Mouse (Mus musculus) hindbrain, embryonic 16.5 days (tissue): Measurements from ENCODE around the gene Aggf1. TPM values are rescaled to one million over a fixed set of nuclear protein-coding genes. Genes with fewer than 3 reads are reported as not detected.

Experiments
- ATAC-seq: fragments of 200-750 bp; cut with Nextera tagmentation; 2 replicates; pipeline ENCODE4 v1.8.0; 2017; ENCODE audit warnings: moderate TSS enrichment, moderate library complexity
- H3K27ac ChIP-seq: fragments of 300-500 bp; sonication (generic); 2 replicates; pipeline ENCODE4 v1.5.1; 2014; ENCODE audit warnings: low read depth, mild to moderate bottlenecking, control low read depth, low read length, moderate library complexity
- H3K27me3 ChIP-seq: fragments of 300-500 bp; sonication (generic); replicated peaks from 2 replicates; pipeline ENCODE4 v1.6.1; 2014; ENCODE audit warnings: low read length; ENCODE audit not compliant: control insufficient read depth, insufficient read depth
- H3K36me3 ChIP-seq: fragments of 300-500 bp; sonication (generic); 2 replicates; pipeline ENCODE4 v1.6.1; 2014; ENCODE audit warnings: mild to moderate bottlenecking, low read length, moderate library complexity, mixed read lengths; ENCODE audit not compliant: control insufficient read depth, insufficient read depth
- H3K4me1 ChIP-seq: fragments of 300-500 bp; sonication (generic); 2 replicates; pipeline ENCODE4 v1.6.1; 2014; ENCODE audit warnings: low read depth, low read length; ENCODE audit not compliant: control insufficient read depth, insufficient read depth
- H3K4me2 ChIP-seq: fragments of 300-500 bp; sonication (generic); 2 replicates; pipeline ENCODE4 v1.6.1; 2014; ENCODE audit warnings: mild to moderate bottlenecking, low read length, control low read depth, moderate library complexity
- H3K4me3 ChIP-seq: fragments of 300-500 bp; sonication (generic); 2 replicates; pipeline ENCODE4 v1.5.1; 2014; ENCODE audit warnings: mild to moderate bottlenecking, low read length, control low read depth, moderate library complexity
- H3K9ac ChIP-seq: fragments of 300-500 bp; sonication (generic); 2 replicates; pipeline ENCODE4 v1.6.1; 2014; ENCODE audit warnings: low read depth, mild to moderate bottlenecking, control low read depth, low read length, moderate library complexity
- H3K9me3 ChIP-seq: fragments of 300-500 bp; sonication (generic); 2 replicates; pipeline ENCODE4 v1.6.1; 2014; ENCODE audit warnings: mild to moderate bottlenecking, low read length, moderate library complexity; ENCODE audit not compliant: control insufficient read depth
- WGBS: fragments of 180-500 bp; shearing (Covaris S2); extraction: QIAGEN DNeasy Blood & Tissue Kit; methylation state at CpG from one replicate; pipeline ENCODE4 v1.1.7; 2014; 5-methylcytosine and 5-hydroxymethylcytosine counted together
- polyA plus RNA-seq: library from polyadenylated mRNA; unstranded; fragments of >200 nt; fragmentation: Nextera tagmentation; extraction: Ambion mirVana; gene quantifications from 2 replicates; pipeline ENCODE4 v1.2.1, GENCODE M21; 2015

Aggf1 gene
- polyA plus RNA-seq, 1 experiment from 2014 or later: 31.4 TPM

DNA sequence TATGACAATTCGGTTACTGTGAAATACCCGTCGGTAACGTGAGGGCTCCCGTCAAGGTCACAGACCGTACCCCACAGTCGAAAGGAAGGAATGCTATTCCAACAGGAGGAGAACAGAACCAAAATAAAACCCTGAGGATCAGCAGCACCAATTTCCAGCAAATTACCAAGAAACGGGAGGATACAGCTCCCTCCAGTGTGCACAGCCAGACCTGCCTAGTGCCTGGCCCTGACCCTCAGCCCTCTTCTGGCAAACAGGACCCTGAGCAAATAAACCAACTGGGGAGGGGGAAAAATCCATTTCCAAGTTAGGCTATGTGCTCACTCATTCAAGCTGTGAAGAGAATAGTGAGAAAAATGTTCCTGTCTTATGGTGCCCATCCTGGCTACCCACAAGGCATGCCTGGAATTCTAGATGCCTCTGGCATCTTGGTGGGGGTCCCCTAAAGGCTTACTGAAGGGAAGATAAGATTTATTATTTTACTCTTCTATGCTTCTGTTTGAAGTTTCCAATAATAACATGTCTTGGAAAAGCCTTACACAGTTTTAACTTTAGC lies 68.0 kb downstream of the Aggf1 start:
- Histone ChIP-seq H3K36me3 (no peaks in the 10 kb centered on the region), H3K4me3 (no peak overlapping the region), H3K9me3 (no peaks in the 10 kb centered on the region), H3K9ac (no peak overlapping the region), H3K4me2 (no peak overlapping the region), H3K4me1 (no peaks in the 10 kb centered on the region), H3K27ac (no peak overlapping the region), H3K27me3 (no peaks in the 10 kb centered on the region)
- no peak for ATAC-seq
- WGBS: 77% methylated on average over 8 of the region's 8 CpGs

DNA sequence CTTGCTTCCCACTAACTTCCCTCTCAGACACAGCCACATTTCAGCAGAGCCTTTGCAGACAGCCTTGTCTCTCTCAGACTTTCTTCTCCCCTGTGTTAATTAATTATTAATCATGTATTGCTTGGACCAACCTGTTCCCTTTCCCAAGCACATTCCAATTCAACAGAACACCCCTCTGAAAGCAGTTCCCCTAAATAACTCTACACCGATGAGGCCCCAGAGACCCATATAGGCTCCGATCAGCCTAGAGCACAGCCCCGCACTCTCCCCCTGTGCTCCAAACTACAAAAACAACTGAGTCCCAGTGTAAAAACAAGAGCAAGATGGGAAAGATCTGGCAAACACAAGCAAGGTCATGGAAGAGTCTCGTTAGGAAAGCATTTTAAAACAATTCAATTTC lies 68.6 kb downstream of the Aggf1 start:
- H3K9ac ChIP-seq: no peak overlapping the region
- no peaks in the 10 kb centered on the region for H3K9me3 ChIP-seq
- H3K36me3 ChIP-seq: no peaks in the 10 kb centered on the region
- H3K4me3 ChIP-seq: no peak overlapping the region
- no peaks in the 10 kb centered on the region for H3K4me1 ChIP-seq
- no peak for ATAC-seq
- no peaks in the 10 kb centered on the region for H3K27me3 ChIP-seq
- WGBS: 66% methylated on average over 4 of the region's 4 CpGs
- no peak overlapping the region for H3K27ac ChIP-seq
- no peak overlapping the region for H3K4me2 ChIP-seq

Other genes with a start within 250 kb of the Aggf1 start
- gene Pde8b, start 125.0 kb downstream of the Aggf1 start, polyA plus RNA-seq: 7.5 and 8.9 TPM in 2 replicates
- gene Zbed3, start 51.7 kb downstream of the Aggf1 start, polyA plus RNA-seq: 33.1 and 34.1 TPM in 2 replicates
- gene Crhbp, start 69.6 kb upstream of the Aggf1 start, polyA plus RNA-seq: 8.2 and 11.7 TPM in 2 replicates
- not detected in 2 replicates for gene S100z, start 103.4 kb upstream of the Aggf1 start, polyA plus RNA-seq
- 0.08 and 0.09 TPM in 2 replicates for gene F2rl1, start 149.9 kb upstream of the Aggf1 start, polyA plus RNA-seq
- 55.8 and 59.4 TPM in 2 replicates for gene F2r, start 243.1 kb upstream of the Aggf1 start, polyA plus RNA-seq